Mouse (Mus musculus) hindbrain, embryonic 12.5 days (tissue): ENCODE data around the gene Spsb1. TPM values are rescaled to one million over a fixed set of nuclear protein-coding genes. Genes with fewer than 3 reads are reported as not detected.
A peak's percentile ranks its signal among the peaks of the same experiment; 100 is the strongest.

Experiments
- ATAC-seq: fragments of 200-750 bp; cut with Nextera tagmentation; 2 replicates; pipeline ENCODE4 v1.8.0; 2017; ENCODE audit warnings: moderate TSS enrichment; ENCODE audit not compliant: low FRiP score
- H3K27ac ChIP-seq: fragments of 300-500 bp; sonication (generic); 2 replicates; pipeline ENCODE4 v1.5.1; 2016; ENCODE audit warnings: mild to moderate bottlenecking
- H3K27me3 ChIP-seq: fragments of 300-500 bp; sonication (generic); 2 replicates; pipeline ENCODE4 v1.6.1; 2016; ENCODE audit warnings: mild to moderate bottlenecking
- H3K36me3 ChIP-seq: fragments of 300-500 bp; sonication (generic); 2 replicates; pipeline ENCODE4 v1.6.1; 2016; ENCODE audit warnings: mild to moderate bottlenecking
- H3K4me1 ChIP-seq: fragments of 300-500 bp; sonication (generic); 2 replicates; pipeline ENCODE4 v1.6.1; 2016
- H3K4me2 ChIP-seq: fragments of 300-500 bp; sonication (generic); replicated peaks from 2 replicates; pipeline ENCODE4 v1.6.1; 2016; ENCODE audit warnings: mild to moderate bottlenecking
- H3K4me3 ChIP-seq: fragments of 300-500 bp; sonication (generic); 2 replicates; pipeline ENCODE4 v1.5.1; 2016; ENCODE audit warnings: mild to moderate bottlenecking
- H3K9ac ChIP-seq: fragments of 300-500 bp; sonication (generic); 2 replicates; pipeline ENCODE4 v1.6.1; 2016; ENCODE audit warnings: mild to moderate bottlenecking, moderate library complexity
- H3K9me3 ChIP-seq: fragments of 300-500 bp; sonication (generic); replicated peaks from 2 replicates; pipeline ENCODE4 v1.6.1; 2016; ENCODE audit warnings: mild to moderate bottlenecking
- WGBS: fragments of 180-500 bp; shearing (Covaris S2); methylation state at CpG from one replicate; pipeline ENCODE4 v1.1.7; 2016; 5-methylcytosine and 5-hydroxymethylcytosine counted together
- polyA plus RNA-seq: library from polyadenylated mRNA; unstranded; fragments of >200 nt; fragmentation: Nextera tagmentation; extraction: Ambion mirVana; gene quantifications from 2 replicates; pipeline ENCODE4 v1.2.1, GENCODE M21; 2016

Spsb1 gene
- polyA plus RNA-seq, 1 experiment from 2014 or later = 15.5 TPM

DNA sequence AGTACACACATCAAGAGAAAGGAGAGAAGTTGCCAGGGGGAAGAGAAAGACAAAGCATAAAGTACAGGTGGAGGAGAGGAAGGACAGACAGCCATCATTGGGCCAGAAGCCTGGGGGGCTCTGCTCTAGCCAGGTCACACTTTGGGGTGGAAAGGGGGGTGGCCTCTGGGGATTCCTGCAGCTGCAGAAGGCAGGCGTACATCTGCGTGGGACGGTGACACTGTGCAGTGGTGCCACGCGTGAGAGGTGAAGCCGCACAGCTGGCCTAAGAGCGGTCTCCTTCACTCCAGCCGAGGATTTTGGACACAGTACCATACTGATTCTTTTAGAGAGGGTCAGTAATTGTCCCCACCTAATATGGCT, 37.8 kb upstream of the Spsb1 start:
- H3K27me3 ChIP-seq = peaks cover 15% of the 10 kb centered on the region; the same call in 1 of the 2 replicates

GRCm38 (mm10) chr4:149991755-149992669, 37.2 kb upstream of the Spsb1 start:
- H3K4me2 ChIP-seq = no peak overlapping the region
- H3K9ac ChIP-seq = no peak overlapping the region
- H3K9me3 ChIP-seq = no peaks in the 10 kb centered on the region
- 81% methylated on average over 13 of the region's 13 CpGs for WGBS
- no peak overlapping the region for H3K27ac ChIP-seq
- H3K27me3 ChIP-seq = peaks cover 15% of the 10 kb centered on the region; the same call in 1 of the 2 replicates
- H3K4me3 ChIP-seq = no peak overlapping the region
- H3K36me3 ChIP-seq = no peaks in the 10 kb centered on the region
- H3K4me1 ChIP-seq = peaks cover 32% of the 10 kb centered on the region
- no peak for ATAC-seq

More for the DNA sequence above, 37.8 kb upstream of the Spsb1 start:
- ATAC-seq = no peak
- H3K4me1 ChIP-seq = peaks cover 32% of the 10 kb centered on the region
- H3K4me3 ChIP-seq = no peak overlapping the region
- no peak overlapping the region for H3K9ac ChIP-seq
- WGBS = 90% methylated on average over 8 of the region's 8 CpGs
- H3K9me3 ChIP-seq = no peaks in the 10 kb centered on the region
- no peak overlapping the region for H3K27ac ChIP-seq
- H3K4me2 ChIP-seq = no peak overlapping the region
- H3K36me3 ChIP-seq = no peaks in the 10 kb centered on the region

GRCm38 (mm10) chr4:149990954-149991633, 36.3 kb upstream of the Spsb1 start:
- 0 out of 2 replicates have a peak, but pooled peaks have one; percentile 1 for ATAC-seq
- peaks cover 15% of the 10 kb centered on the region; the same call in 1 of the 2 replicates for H3K27me3 ChIP-seq
- no peak overlapping the region for H3K27ac ChIP-seq
- no peaks in the 10 kb centered on the region for H3K9me3 ChIP-seq
- peaks cover 32% of the 10 kb centered on the region for H3K4me1 ChIP-seq
- H3K9ac ChIP-seq = peak overlapping the region; percentile 46; the same call in 1 of the 2 replicates
- 29% methylated on average over 9 of the region's 9 CpGs for WGBS
- no peaks in the 10 kb centered on the region for H3K36me3 ChIP-seq
- H3K4me2 ChIP-seq = 0 out of 2 replicates have a peak overlapping the region, but pooled peaks have one; percentile 1
- H3K4me3 ChIP-seq = no peak overlapping the region

- Histone ChIP-seq H3K36me3 (no peaks in the 10 kb centered on the region), H3K9me3 (no peaks in the 10 kb centered on the region), H3K27ac (0 out of 2 replicates have a peak overlapping the region, but pooled peaks have one; percentile 25), H3K4me2 (0 out of 2 replicates have a peak overlapping the region, but pooled peaks have one; percentile 17), H3K9ac (peak overlapping the region; percentile 46; the same call in 1 of the 2 replicates), H3K27me3 (peaks cover 15% of the 10 kb centered on the region; the same call in 1 of the 2 replicates), H3K4me3 (no peak overlapping the region), H3K4me1 (peaks cover 32% of the 10 kb centered on the region)
- peak; percentile 63 for ATAC-seq
- WGBS = 7% methylated on average over 8 of the region's 8 CpGs
Observed at GRCm38 (mm10) chr4:149990212-149990953, 35.5 kb upstream of the Spsb1 start.

- peak; percentile 80 for ATAC-seq
- peak overlapping the region; percentile 40; the same call in 1 of the 2 replicates for H3K9ac ChIP-seq
- H3K9me3 ChIP-seq = no peaks in the 10 kb centered on the region
- H3K36me3 ChIP-seq = no peaks in the 10 kb centered on the region
- 10% methylated on average over 21 of the region's 21 CpGs for WGBS
- H3K27me3 ChIP-seq = peaks cover 15% of the 10 kb centered on the region; the same call in 1 of the 2 replicates
- peak overlapping the region; percentile 13; the same call in 1 of the 2 replicates for H3K27ac ChIP-seq
- H3K4me2 ChIP-seq = peak overlapping the region; percentile 49
- peaks cover 32% of the 10 kb centered on the region for H3K4me1 ChIP-seq
- peak overlapping the region; percentile 17 for H3K4me3 ChIP-seq
Observed at GRCm38 (mm10) chr4:149988931-149989556, 34.2 kb upstream of the Spsb1 start.

- Histone ChIP-seq H3K36me3 (no peaks in the 10 kb centered on the region), H3K27me3 (peaks cover 15% of the 10 kb centered on the region; the same call in 1 of the 2 replicates), H3K4me2 (peak overlapping the region; percentile 49), H3K27ac (no peak overlapping the region; the same call in 1 of the 2 replicates), H3K9ac (peak overlapping the region; percentile 40; the same call in 1 of the 2 replicates), H3K9me3 (no peaks in the 10 kb centered on the region), H3K4me3 (peak overlapping the region; percentile 17; the same call in 1 of the 2 replicates), H3K4me1 (peaks cover 32% of the 10 kb centered on the region)
- 78% methylated on average over 6 of the region's 6 CpGs for WGBS
- ATAC-seq = no peak
Observed at GRCm38 (mm10) chr4:149988301-149988700, 33.5 kb upstream of the Spsb1 start.

DNA sequence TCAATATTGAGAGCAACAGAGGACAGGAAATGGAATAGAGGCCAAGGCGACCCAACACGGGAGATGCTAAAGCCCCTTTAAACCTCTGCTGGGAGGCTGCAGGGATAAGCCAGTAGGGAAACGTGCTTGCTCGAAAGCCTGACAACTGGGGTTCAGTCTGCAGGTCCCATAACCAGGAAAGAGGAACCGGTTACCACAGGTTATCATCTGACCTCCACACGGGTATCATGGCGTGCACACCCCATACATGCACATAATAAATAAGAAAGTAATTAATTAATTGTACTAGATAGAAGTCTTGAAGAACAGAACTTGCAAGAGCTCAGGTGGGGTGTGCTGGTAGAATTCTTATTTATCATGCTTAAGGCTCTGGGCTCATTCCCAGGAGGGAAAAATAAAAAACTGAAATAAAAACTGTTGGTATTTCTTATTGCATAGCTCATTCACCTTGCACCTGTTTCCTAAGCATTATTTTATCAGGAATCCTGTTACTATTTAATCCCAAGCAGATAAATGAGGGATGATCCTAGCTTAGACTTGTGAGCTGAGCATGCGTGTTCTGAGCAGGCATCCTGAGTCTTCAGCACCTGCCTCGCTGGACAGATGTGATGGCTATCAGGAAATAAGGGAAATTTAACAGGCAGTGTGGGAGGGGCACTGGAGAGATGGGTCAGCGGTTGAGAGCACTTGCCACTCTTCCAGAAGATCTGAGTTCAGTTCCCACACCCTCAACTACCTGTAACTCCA, 32.0 kb upstream of the Spsb1 start:
- Histone ChIP-seq H3K27ac (no peak overlapping the region), H3K4me3 (no peak overlapping the region), H3K27me3 (peaks cover 12% of the 10 kb centered on the region; the same call in 1 of the 2 replicates), H3K4me2 (no peak overlapping the region), H3K36me3 (no peaks in the 10 kb centered on the region), H3K9me3 (no peaks in the 10 kb centered on the region), H3K9ac (no peak overlapping the region), H3K4me1 (peaks cover 32% of the 10 kb centered on the region)
- no peak for ATAC-seq
- 89% methylated on average over 10 of the region's 10 CpGs for WGBS

- ATAC-seq = no peak
- 92% methylated on average over 23 of the region's 23 CpGs for WGBS
- peaks cover 16% of the 10 kb centered on the region for H3K4me1 ChIP-seq
- no peaks in the 10 kb centered on the region for H3K36me3 ChIP-seq
- H3K4me3 ChIP-seq = no peak overlapping the region
- H3K27ac ChIP-seq = no peak overlapping the region
- H3K9ac ChIP-seq = no peak overlapping the region
- H3K27me3 ChIP-seq = peaks cover 1% of the 10 kb centered on the region; the same call in 1 of the 2 replicates
- no peak overlapping the region for H3K4me2 ChIP-seq
- no peaks in the 10 kb centered on the region for H3K9me3 ChIP-seq
Observed at GRCm38 (mm10) chr4:149983921-149984645, 29.2 kb upstream of the Spsb1 start.

DNA sequence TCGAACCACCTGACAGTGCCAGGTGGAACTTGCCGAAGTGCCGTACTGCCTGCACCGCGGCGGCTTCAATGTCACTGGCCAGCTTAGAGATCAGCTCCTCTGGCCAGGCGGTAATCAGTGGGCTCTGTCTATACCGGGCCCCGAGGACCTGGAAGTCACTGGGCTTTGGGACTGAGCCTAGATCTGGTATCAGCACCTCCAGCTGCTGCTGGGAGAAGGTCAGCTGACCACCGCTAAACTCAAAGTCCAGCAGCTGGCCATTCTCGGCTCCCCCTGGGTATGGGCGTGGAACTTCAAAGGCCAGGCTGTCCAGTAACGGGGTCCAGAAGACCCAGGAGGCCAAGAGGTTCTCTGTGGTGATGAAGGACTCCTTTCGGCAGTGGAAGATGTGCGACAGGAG, 27.3 kb upstream of the Spsb1 start:
- H3K4me3 ChIP-seq = no peak overlapping the region
- H3K4me1 ChIP-seq = peaks cover 15% of the 10 kb centered on the region
- H3K27me3 ChIP-seq = peaks cover 4% of the 10 kb centered on the region; the same call in 1 of the 2 replicates
- H3K9ac ChIP-seq = no peak overlapping the region
- H3K27ac ChIP-seq = no peak overlapping the region
- 77% methylated on average over 15 of the region's 15 CpGs for WGBS
- no peak overlapping the region for H3K4me2 ChIP-seq
- ATAC-seq = no peak
- H3K9me3 ChIP-seq = no peaks in the 10 kb centered on the region
- no peaks in the 10 kb centered on the region for H3K36me3 ChIP-seq

DNA sequence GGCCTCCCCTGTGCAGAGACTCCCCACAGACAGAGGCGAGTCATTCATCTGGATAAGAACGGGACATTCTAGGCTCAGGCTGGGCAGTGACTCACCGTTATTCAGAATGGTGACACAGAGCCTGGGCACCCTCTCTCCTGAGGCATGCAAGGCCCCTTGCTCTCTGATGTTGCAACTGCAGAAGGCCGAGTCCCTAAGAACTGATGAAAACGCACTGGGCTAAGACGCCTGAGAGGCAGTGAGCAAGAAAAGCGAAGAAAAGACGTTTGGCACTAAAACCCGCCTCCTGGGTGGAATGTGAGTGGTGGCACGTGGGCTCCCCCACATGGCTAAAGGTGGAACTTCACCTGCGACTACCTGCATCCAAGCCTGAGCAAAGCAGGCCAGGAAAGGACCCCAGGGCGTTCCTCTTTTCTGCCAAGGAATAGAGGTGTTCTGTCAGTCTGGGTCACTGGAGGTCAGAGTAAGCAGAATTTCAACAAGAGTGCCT, 25.0 kb upstream of the Spsb1 start:
- H3K4me1 ChIP-seq = peaks cover 15% of the 10 kb centered on the region
- peak overlapping the region; percentile 18 for H3K4me3 ChIP-seq
- peak; percentile 62 for ATAC-seq
- 3% methylated on average over 12 of the region's 12 CpGs for WGBS
- no peaks in the 10 kb centered on the region for H3K9me3 ChIP-seq
- no peaks in the 10 kb centered on the region for H3K36me3 ChIP-seq
- no peak overlapping the region for H3K27ac ChIP-seq
- H3K4me2 ChIP-seq = peak overlapping the region; percentile 54
- peak overlapping the region; percentile 50 for H3K9ac ChIP-seq
- H3K27me3 ChIP-seq = peaks cover 4% of the 10 kb centered on the region; the same call in 1 of the 2 replicates
